Mouse (Mus musculus): ENCODE data around the gene Lrp5. TPM values are rescaled to one million over a fixed set of nuclear protein-coding genes. Genes with fewer than 3 reads are reported as not detected.
A peak's percentile ranks its signal among the peaks of the same experiment; 100 is the strongest.

Gene Lrp5
- polyA plus RNA-seq, 1 experiment from 2014 or later = 5.2 TPM

GRCm38 (mm10) chr19:3650448-3650847, 35.9 kb downstream of the Lrp5 start:
- no peak overlapping the region for H3K9ac ChIP-seq (replicated peaks; ENCODE audit: low read length)
- no peak for DNase-seq (ENCODE audit: low spot score)
- 89% methylated on average over 3 of the region's 3 CpGs for WGBS
- H3K9me3 ChIP-seq (replicated peaks; ENCODE audit: control insufficient read depth, low read length) = peaks cover 3% of the 10 kb centered on the region; the same call in 1 of the 2 replicates
- H3K27me3 ChIP-seq (ENCODE audit: control insufficient read depth, insufficient read depth, low read length) = no peaks in the 10 kb centered on the region
- no peaks in the 10 kb centered on the region for H3K4me1 ChIP-seq (ENCODE audit: control insufficient read depth, insufficient read depth, low read length)
- no peak overlapping the region for H3K27ac ChIP-seq (replicated peaks; ENCODE audit: low read depth, low read length)
- H3K36me3 ChIP-seq (replicated peaks; ENCODE audit: control insufficient read depth, insufficient read depth, low read depth, low read length) = peaks cover 16% of the 10 kb centered on the region
- H3K4me3 ChIP-seq (ENCODE audit: low read depth, low read length) = no peak overlapping the region
- no peak for ATAC-seq (replicated peaks; ENCODE audit: insufficient number of reproducible peaks, low FRiP score, low TSS enrichment, low read depth)
- H3K4me2 ChIP-seq (ENCODE audit: low read depth, low read length) = no peak overlapping the region

GRCm38 (mm10) chr19:3648830-3649450, 37.4 kb downstream of the Lrp5 start:
- Histone ChIP-seq H3K4me2 (ENCODE audit: low read depth, low read length) (no peak overlapping the region), H3K27me3 (ENCODE audit: control insufficient read depth, insufficient read depth, low read length) (no peaks in the 10 kb centered on the region), H3K4me3 (ENCODE audit: low read depth, low read length) (no peak overlapping the region), H3K4me1 (ENCODE audit: control insufficient read depth, insufficient read depth, low read length) (no peaks in the 10 kb centered on the region), H3K9me3 (replicated peaks; ENCODE audit: control insufficient read depth, low read length) (peaks cover 3% of the 10 kb centered on the region; the same call in 1 of the 2 replicates), H3K27ac (replicated peaks; ENCODE audit: low read depth, low read length) (no peak overlapping the region), H3K9ac (replicated peaks; ENCODE audit: low read length) (no peak overlapping the region), H3K36me3 (replicated peaks; ENCODE audit: control insufficient read depth, insufficient read depth, low read depth, low read length) (peaks cover 16% of the 10 kb centered on the region)
- DNase-seq (ENCODE audit: low spot score) = no peak
- 51% methylated on average over 8 of the region's 11 CpGs for WGBS
- no peak for ATAC-seq (replicated peaks; ENCODE audit: insufficient number of reproducible peaks, low FRiP score, low TSS enrichment, low read depth)

- Histone ChIP-seq H3K4me1 (ENCODE audit: control insufficient read depth, insufficient read depth, low read length) (0 out of 2 replicates have a peak, but pooled peaks cover under 1% of the 10 kb centered on the region), H3K9me3 (replicated peaks; ENCODE audit: control insufficient read depth, low read length) (peaks cover 3% of the 10 kb centered on the region; the same call in 1 of the 2 replicates), H3K4me2 (ENCODE audit: low read depth, low read length) (no peak overlapping the region), H3K27me3 (ENCODE audit: control insufficient read depth, insufficient read depth, low read length) (no peaks in the 10 kb centered on the region), H3K9ac (replicated peaks; ENCODE audit: low read length) (no peak overlapping the region), H3K4me3 (ENCODE audit: low read depth, low read length) (no peak overlapping the region), H3K36me3 (replicated peaks; ENCODE audit: control insufficient read depth, insufficient read depth, low read depth, low read length) (peaks cover 16% of the 10 kb centered on the region), H3K27ac (replicated peaks; ENCODE audit: low read depth, low read length) (no peak overlapping the region)
- ATAC-seq (replicated peaks; ENCODE audit: insufficient number of reproducible peaks, low FRiP score, low TSS enrichment, low read depth) (no peak), DNase-seq (ENCODE audit: low spot score) (no peak)
- WGBS = 93% methylated on average over 3 of the region's 3 CpGs
Observed at GRCm38 (mm10) chr19:3647999-3648398, 38.4 kb downstream of the Lrp5 start.

- Histone ChIP-seq H3K27me3 (ENCODE audit: control insufficient read depth, insufficient read depth, low read length) (no peaks in the 10 kb centered on the region), H3K4me3 (ENCODE audit: low read depth, low read length) (no peak overlapping the region), H3K9me3 (replicated peaks; ENCODE audit: control insufficient read depth, low read length) (no peaks in the 10 kb centered on the region), H3K27ac (replicated peaks; ENCODE audit: low read depth, low read length) (no peak overlapping the region), H3K36me3 (replicated peaks; ENCODE audit: control insufficient read depth, insufficient read depth, low read depth, low read length) (peaks cover 6% of the 10 kb centered on the region), H3K9ac (replicated peaks; ENCODE audit: low read length) (no peak overlapping the region), H3K4me1 (ENCODE audit: control insufficient read depth, insufficient read depth, low read length) (peaks cover 2% of the 10 kb centered on the region; the same call in 1 of the 2 replicates), H3K4me2 (ENCODE audit: low read depth, low read length) (no peak overlapping the region)
- DNase-seq (ENCODE audit: low spot score) = no peak
- ATAC-seq (replicated peaks; ENCODE audit: insufficient number of reproducible peaks, low FRiP score, low TSS enrichment, low read depth) = no peak
- WGBS = 86% methylated on average over 3 of the region's 3 CpGs
Observed at GRCm38 (mm10) chr19:3645813-3646212, 40.6 kb downstream of the Lrp5 start.

GRCm38 (mm10) chr19:3645318-3645717, 41.0 kb downstream of the Lrp5 start:
- Histone ChIP-seq H3K4me2 (ENCODE audit: low read depth, low read length) (no peak overlapping the region), H3K27me3 (ENCODE audit: control insufficient read depth, insufficient read depth, low read length) (no peaks in the 10 kb centered on the region), H3K9me3 (replicated peaks; ENCODE audit: control insufficient read depth, low read length) (no peaks in the 10 kb centered on the region), H3K27ac (replicated peaks; ENCODE audit: low read depth, low read length) (no peak overlapping the region), H3K9ac (replicated peaks; ENCODE audit: low read length) (no peak overlapping the region), H3K4me1 (ENCODE audit: control insufficient read depth, insufficient read depth, low read length) (peaks cover 2% of the 10 kb centered on the region; the same call in 1 of the 2 replicates), H3K4me3 (ENCODE audit: low read depth, low read length) (no peak overlapping the region), H3K36me3 (replicated peaks; ENCODE audit: control insufficient read depth, insufficient read depth, low read depth, low read length) (peaks cover 6% of the 10 kb centered on the region)
- 86% methylated on average over 4 of the region's 4 CpGs for WGBS
- DNase-seq (ENCODE audit: low spot score) (no peak), ATAC-seq (replicated peaks; ENCODE audit: insufficient number of reproducible peaks, low FRiP score, low TSS enrichment, low read depth) (no peak)

GRCm38 (mm10) chr19:3639561-3639960, 46.8 kb downstream of the Lrp5 start:
- H3K27me3 ChIP-seq (ENCODE audit: control insufficient read depth, insufficient read depth, low read length) = no peaks in the 10 kb centered on the region
- no peak overlapping the region for H3K4me3 ChIP-seq (ENCODE audit: low read depth, low read length)
- no peak overlapping the region for H3K9ac ChIP-seq (replicated peaks; ENCODE audit: low read length)
- H3K27ac ChIP-seq (replicated peaks; ENCODE audit: low read depth, low read length) = no peak overlapping the region
- H3K4me1 ChIP-seq (ENCODE audit: control insufficient read depth, insufficient read depth, low read length) = peaks cover 6% of the 10 kb centered on the region
- WGBS = 94% methylated on average over 7 of the region's 7 CpGs
- H3K36me3 ChIP-seq (replicated peaks; ENCODE audit: control insufficient read depth, insufficient read depth, low read depth, low read length) = no peaks in the 10 kb centered on the region
- DNase-seq (ENCODE audit: low spot score) (no peak), ATAC-seq (replicated peaks; ENCODE audit: insufficient number of reproducible peaks, low FRiP score, low TSS enrichment, low read depth) (no peak)
- no peaks in the 10 kb centered on the region for H3K9me3 ChIP-seq (replicated peaks; ENCODE audit: control insufficient read depth, low read length)
- H3K4me2 ChIP-seq (ENCODE audit: low read depth, low read length) = no peak overlapping the region

- H3K27ac ChIP-seq (replicated peaks; ENCODE audit: low read depth, low read length) = no peak overlapping the region
- DNase-seq (ENCODE audit: low spot score) (peak; percentile 28), ATAC-seq (replicated peaks; ENCODE audit: insufficient number of reproducible peaks, low FRiP score, low TSS enrichment, low read depth) (no peak)
- no peaks in the 10 kb centered on the region for H3K36me3 ChIP-seq (replicated peaks; ENCODE audit: control insufficient read depth, insufficient read depth, low read depth, low read length)
- H3K4me2 ChIP-seq (ENCODE audit: low read depth, low read length) = no peak overlapping the region
- WGBS = 59% methylated on average over 8 of the region's 8 CpGs
- H3K9ac ChIP-seq (replicated peaks; ENCODE audit: low read length) = no peak overlapping the region
- H3K4me3 ChIP-seq (ENCODE audit: low read depth, low read length) = no peak overlapping the region
- no peaks in the 10 kb centered on the region for H3K27me3 ChIP-seq (ENCODE audit: control insufficient read depth, insufficient read depth, low read length)
- H3K9me3 ChIP-seq (replicated peaks; ENCODE audit: control insufficient read depth, low read length) = no peaks in the 10 kb centered on the region
- peaks cover 6% of the 10 kb centered on the region for H3K4me1 ChIP-seq (ENCODE audit: control insufficient read depth, insufficient read depth, low read length)
Observed at GRCm38 (mm10) chr19:3638698-3639097, 47.7 kb downstream of the Lrp5 start.

GRCm38 (mm10) chr19:3632018-3632417, 54.3 kb downstream of the Lrp5 start:
- H3K4me3 ChIP-seq (ENCODE audit: low read depth, low read length) = no peak overlapping the region
- WGBS = 79% methylated on average over 7 of the region's 7 CpGs
- H3K36me3 ChIP-seq (replicated peaks; ENCODE audit: control insufficient read depth, insufficient read depth, low read depth, low read length) = peaks cover 7% of the 10 kb centered on the region

More at GRCm38 (mm10) chr19:3632018-3632417, 54.3 kb downstream of the Lrp5 start:
- Histone ChIP-seq H3K4me1 (ENCODE audit: control insufficient read depth, insufficient read depth, low read length) (no peaks in the 10 kb centered on the region), H3K27me3 (ENCODE audit: control insufficient read depth, insufficient read depth, low read length) (no peaks in the 10 kb centered on the region), H3K9ac (replicated peaks; ENCODE audit: low read length) (no peak overlapping the region), H3K27ac (replicated peaks; ENCODE audit: low read depth, low read length) (no peak overlapping the region), H3K9me3 (replicated peaks; ENCODE audit: control insufficient read depth, low read length) (no peaks in the 10 kb centered on the region), H3K4me2 (ENCODE audit: low read depth, low read length) (no peak overlapping the region)
- ATAC-seq (replicated peaks; ENCODE audit: insufficient number of reproducible peaks, low FRiP score, low TSS enrichment, low read depth) (no peak), DNase-seq (ENCODE audit: low spot score) (no peak)

All from embryonic facial prominence, embryonic 11.5 days (tissue).